Mouse (Mus musculus) thymus, postnatal 14 days (tissue): ENCODE measurements around the gene Ms4a1.
"Not testable (repeated sequence)": the region's sequence is repeated elsewhere in the genome, so short reads cannot be mapped to it uniquely, and the experiment has no call there.

Source experiments
- DNase-seq: peaks from one replicate; pipeline ENCODE4 v3.0.0; 2021

The Ms4a1 gene

GRCm38 (mm10) chr19:11266052-11266845, at the start of gene Ms4a1:
Gene Ms4a1, minus strand, starts transcription at chr19:11266241.
- DNase-seq = no peak

- DNase-seq = no peak
These were observed 48.3 kb upstream of the Ms4a1 start, which contains the start of gene Ms4a14 for GRCm38 (mm10) chr19:11314354-11314753. Gene Ms4a14, minus strand, starts transcription at chr19:11314454.

GRCm38 (mm10) chr19:11308888-11309287, 42.8 kb upstream of the Ms4a1 start:
- no peak for DNase-seq

GRCm38 (mm10) chr19:11299529-11299928, 33.5 kb upstream of the Ms4a1 start:
- DNase-seq = not testable (repeated sequence)

- DNase-seq = no peak
These were observed 32.9 kb upstream of the Ms4a1 start for GRCm38 (mm10) chr19:11298939-11299338.

GRCm38 (mm10) chr19:11293616-11294015, 27.6 kb upstream of the Ms4a1 start:
- DNase-seq = not testable (repeated sequence)

GRCm38 (mm10) chr19:11292990-11293389, 26.9 kb upstream of the Ms4a1 start:
- peak; percentile 8 for DNase-seq

GRCm38 (mm10) chr19:11283773-11284172, 17.7 kb upstream of the Ms4a1 start, which contains the start of gene Ms4a5:
Gene Ms4a5, minus strand, starts transcription at chr19:11283873.
- DNase-seq = no peak

- DNase-seq = no peak
These were observed 14.2 kb upstream of the Ms4a1 start for GRCm38 (mm10) chr19:11280223-11280622.

- no peak for DNase-seq
These were observed 10.4 kb upstream of the Ms4a1 start for GRCm38 (mm10) chr19:11276431-11276830.

- DNase-seq = no peak
These were observed 915 bp upstream of the Ms4a1 start for GRCm38 (mm10) chr19:11266956-11267355.

GRCm38 (mm10) chr19:11264602-11265185, 1.3 kb downstream of the Ms4a1 start:
- no peak for DNase-seq

- DNase-seq = no peak
These were observed 2.5 kb downstream of the Ms4a1 start for GRCm38 (mm10) chr19:11263549-11263948.

- DNase-seq = not testable (repeated sequence)
These were observed 3.1 kb downstream of the Ms4a1 start for GRCm38 (mm10) chr19:11262932-11263331.

GRCm38 (mm10) chr19:11261522-11261921, 4.5 kb downstream of the Ms4a1 start:
- DNase-seq = no peak

- DNase-seq = no peak
These were observed 21.8 kb downstream of the Ms4a1 start for GRCm38 (mm10) chr19:11244230-11244629.

GRCm38 (mm10) chr19:11242560-11242959, 23.5 kb downstream of the Ms4a1 start:
- DNase-seq = no peak

- no peak for DNase-seq
These were observed 30.2 kb downstream of the Ms4a1 start for GRCm38 (mm10) chr19:11235820-11236219.

- DNase-seq = no peak
These were observed 30.9 kb downstream of the Ms4a1 start for GRCm38 (mm10) chr19:11234921-11235735.

GRCm38 (mm10) chr19:11234244-11234643, 31.8 kb downstream of the Ms4a1 start:
- no peak for DNase-seq

GRCm38 (mm10) chr19:11232348-11232747, 33.7 kb downstream of the Ms4a1 start, which contains the start of gene Ms4a12:
Gene Ms4a12, minus strand, starts transcription at chr19:11232448.
- DNase-seq = no peak
